Mouse (Mus musculus): ENCODE results near the gene Sap30.

GRCm38 (mm10) chr8:57457152-57457551 lies 30.5 kb downstream of the Sap30 start:
- no peak for TF ChIP-seq GATA1 (IDR thresholded peaks at IDR 0.05; ENCODE audit: borderline replicate concordance, low read length)
- TF ChIP-seq CTCF (IDR thresholded peaks at IDR 0.05; ENCODE audit: low read depth, low read length): no peak

All from G1E (cell line).